Mouse (Mus musculus) brain, adult 10 weeks (tissue): ENCODE results near the gene Vps4b. TPM values are rescaled to one million over a fixed set of nuclear protein-coding genes. Genes with fewer than 3 reads are reported as not detected.

ENCODE experiments used
- polyA plus RNA-seq: library from polyadenylated mRNA; stranded (reverse); fragments of 350-450 nt; fragmentation: Illumina TruSeq; extraction: RNeasy Lipid Tissue Mini Kit (QIAGEN cat#74804); gene quantifications from one replicate; pipeline ENCODE4 v1.2.3, GENCODE M21; 2015; ENCODE audit warnings: low read depth, low replicate concordance

The Vps4b gene
- 38.4 TPM for polyA plus RNA-seq

DNA sequence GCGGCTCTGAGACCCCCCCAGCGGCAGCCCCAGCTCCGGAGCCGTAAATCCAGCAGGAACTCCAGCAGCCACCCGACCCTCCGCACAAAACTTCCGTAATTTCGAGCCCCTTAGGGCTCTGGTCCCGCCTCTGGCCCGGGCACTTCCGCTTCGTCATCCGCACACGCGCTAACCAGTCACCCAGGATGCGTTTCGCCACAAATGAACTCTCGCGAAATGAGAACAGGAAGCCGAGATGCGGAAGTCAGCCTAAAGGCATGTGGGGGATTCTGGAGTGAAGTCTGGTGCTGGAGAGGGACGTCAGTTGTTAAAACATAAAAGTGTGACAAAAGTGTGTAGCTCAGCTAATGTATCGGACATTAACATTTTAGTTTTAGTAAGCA lies at the start of gene Vps4b:
Gene Vps4b, minus strand, starts transcription at position 187 of the 383 bp plus-strand sequence.

DNA sequence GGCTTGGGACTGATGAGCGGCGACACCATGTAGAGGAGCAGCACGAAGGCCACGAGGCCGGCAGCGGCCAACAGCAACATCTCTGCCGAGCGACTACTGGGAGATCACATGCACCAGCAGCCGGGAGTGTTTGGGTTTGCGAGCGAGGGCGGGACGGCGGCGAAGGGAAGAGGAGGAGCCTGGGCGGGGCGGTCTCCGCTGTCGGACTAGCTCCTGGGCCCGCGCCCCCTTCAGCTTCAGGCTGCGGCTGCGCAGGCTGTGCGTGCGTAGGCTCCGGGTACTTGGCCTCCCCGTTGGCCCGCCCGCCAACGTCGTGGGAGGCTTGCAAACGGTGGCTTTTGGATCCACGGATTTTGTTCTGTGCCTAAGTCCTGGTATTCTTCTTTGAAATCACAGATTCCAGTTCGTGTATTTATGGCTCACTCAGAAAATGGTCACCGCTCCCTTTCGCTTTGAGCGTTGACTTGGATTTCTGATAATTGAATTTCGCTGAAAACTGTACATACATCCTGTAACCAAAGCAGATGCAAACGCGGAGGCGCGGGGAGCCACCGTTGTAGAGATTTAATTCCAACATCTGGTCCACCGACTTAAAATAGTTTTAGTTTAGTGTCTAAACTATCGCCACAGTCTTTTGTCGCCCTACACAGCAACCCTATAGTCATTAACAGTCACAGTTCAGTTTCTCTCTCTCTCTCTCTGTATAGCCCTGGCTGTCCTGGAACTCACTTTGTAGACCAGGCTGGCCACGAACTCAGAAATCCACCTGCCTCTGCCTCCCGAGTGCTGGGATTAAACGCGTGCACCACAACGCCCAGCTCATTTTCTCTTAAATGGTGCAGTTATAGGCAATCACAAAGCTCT lies 36.7 kb downstream of the Vps4b start, which contains the start of gene Kdsr:
Gene Kdsr, minus strand, starts transcription at position 156 of the 864 bp plus-strand sequence.

Other genes with a start within 250 kb of the Vps4b start
- 10.0 TPM for gene Bcl2, start 82.5 kb downstream of the Vps4b start, polyA plus RNA-seq
- 14.3 TPM for gene Kdsr, start 37.0 kb downstream of the Vps4b start, polyA plus RNA-seq
- gene Serpinb5, start 64.4 kb upstream of the Vps4b start, polyA plus RNA-seq, result not detected
- gene Serpinb12, start 137.7 kb upstream of the Vps4b start, polyA plus RNA-seq, result not detected
- not detected for gene Serpinb13, start 184.3 kb upstream of the Vps4b start, polyA plus RNA-seq